Mouse (Mus musculus) brown adipose tissue, adult 24 weeks (tissue): ENCODE data around the gene Tns1. TPM values are rescaled to one million over a fixed set of nuclear protein-coding genes. Genes with fewer than 3 reads are reported as not detected.

Source experiments
- H3K27ac ChIP-seq: fragments of 200-500 bp; replicated peaks from 2 replicates; pipeline ENCODE4 v1.5.1; 2012; ENCODE audit warnings: low read depth, mild to moderate bottlenecking, low read length
- H3K4me1 ChIP-seq: fragments of 200-500 bp; 2 replicates; pipeline ENCODE4 v1.6.1; 2012; ENCODE audit warnings: low read length, mixed read lengths; ENCODE audit not compliant: control insufficient read depth, insufficient read depth, insufficient read length
- H3K4me3 ChIP-seq: fragments of 200-500 bp; 2 replicates; pipeline ENCODE4 v1.5.1; 2012; ENCODE audit warnings: low read depth, mild to moderate bottlenecking, low read length, moderate library complexity; ENCODE audit not compliant: insufficient read depth
- polyA plus RNA-seq: library from polyadenylated mRNA; stranded (reverse); fragments of >200 nt; gene quantifications from 2 replicates; pipeline ENCODE4 v1.2.4, GENCODE M21; 2012; ENCODE audit not compliant: missing spikeins, insufficient read depth, insufficient read length

Gene Tns1
- polyA plus RNA-seq, 1 experiment: 237 TPM

- Histone ChIP-seq H3K4me1 (peaks cover 79% of the 10 kb centered on the region), H3K4me3 (no peak overlapping the region), H3K27ac (peak overlapping the region; percentile 79)
Observed at GRCm38 (mm10) chr1:74016618-74017017, 107.6 kb downstream of the Tns1 start.

- Histone ChIP-seq H3K4me1 (peaks cover 72% of the 10 kb centered on the region), H3K27ac (peak overlapping the region; percentile 79), H3K4me3 (no peak overlapping the region)
Observed at GRCm38 (mm10) chr1:74015513-74016234, 108.6 kb downstream of the Tns1 start.

- Histone ChIP-seq H3K4me1 (peaks cover 66% of the 10 kb centered on the region), H3K4me3 (no peak overlapping the region), H3K27ac (peak overlapping the region; percentile 79)
Observed at GRCm38 (mm10) chr1:74014538-74015327, 109.5 kb downstream of the Tns1 start.

GRCm38 (mm10) chr1:74013296-74014031 lies 110.8 kb downstream of the Tns1 start:
- Histone ChIP-seq H3K4me1 (peaks cover 77% of the 10 kb centered on the region), H3K4me3 (no peak overlapping the region), H3K27ac (peak overlapping the region; percentile 46)

GRCm38 (mm10) chr1:74012706-74013105 lies 111.5 kb downstream of the Tns1 start:
- Histone ChIP-seq H3K4me1 (peaks cover 77% of the 10 kb centered on the region), H3K27ac (peak overlapping the region; percentile 46), H3K4me3 (no peak overlapping the region)

- Histone ChIP-seq H3K4me1 (peaks cover 79% of the 10 kb centered on the region), H3K4me3 (no peak overlapping the region), H3K27ac (peak overlapping the region; percentile 79)
Observed at GRCm38 (mm10) chr1:74009495-74009894, 114.8 kb downstream of the Tns1 start.

- H3K4me1 ChIP-seq: peaks cover 77% of the 10 kb centered on the region
- H3K4me3 ChIP-seq: no peak overlapping the region
- H3K27ac ChIP-seq: peak overlapping the region; percentile 79
Observed at GRCm38 (mm10) chr1:74008966-74009365, 115.3 kb downstream of the Tns1 start.

GRCm38 (mm10) chr1:74008498-74008897 lies 115.8 kb downstream of the Tns1 start:
- H3K4me3 ChIP-seq: no peak overlapping the region
- H3K27ac ChIP-seq: peak overlapping the region; percentile 79
- peaks cover 77% of the 10 kb centered on the region for H3K4me1 ChIP-seq

GRCm38 (mm10) chr1:74007398-74008050 lies 116.7 kb downstream of the Tns1 start:
- Histone ChIP-seq H3K4me3 (no peak overlapping the region), H3K27ac (peak overlapping the region; percentile 79), H3K4me1 (peaks cover 77% of the 10 kb centered on the region)

- Histone ChIP-seq H3K4me3 (no peak overlapping the region), H3K27ac (peak overlapping the region; percentile 69), H3K4me1 (peaks cover 86% of the 10 kb centered on the region)
Observed at GRCm38 (mm10) chr1:74005020-74005419, 119.2 kb downstream of the Tns1 start.

GRCm38 (mm10) chr1:74003723-74004122 lies 120.5 kb downstream of the Tns1 start:
- peak overlapping the region; percentile 38 for H3K27ac ChIP-seq
- H3K4me1 ChIP-seq: peaks cover 84% of the 10 kb centered on the region
- H3K4me3 ChIP-seq: no peak overlapping the region

GRCm38 (mm10) chr1:74001449-74001820 lies 122.8 kb downstream of the Tns1 start:
- peaks cover 80% of the 10 kb centered on the region for H3K4me1 ChIP-seq
- H3K27ac ChIP-seq: peak overlapping the region; percentile 84
- no peak overlapping the region for H3K4me3 ChIP-seq

- Histone ChIP-seq H3K4me3 (no peak overlapping the region), H3K27ac (peak overlapping the region; percentile 84), H3K4me1 (peaks cover 75% of the 10 kb centered on the region)
Observed at GRCm38 (mm10) chr1:74000810-74001448, 123.3 kb downstream of the Tns1 start.

GRCm38 (mm10) chr1:74000191-74000651 lies 124.0 kb downstream of the Tns1 start:
- peak overlapping the region; percentile 97 for H3K27ac ChIP-seq
- H3K4me1 ChIP-seq: peaks cover 74% of the 10 kb centered on the region
- H3K4me3 ChIP-seq: no peak overlapping the region
